Mouse (Mus musculus): ENCODE measurements around the gene Zfand6. TPM values are rescaled to one million over a fixed set of nuclear protein-coding genes. Genes with fewer than 3 reads are reported as not detected.

The Zfand6 gene
- polyA plus RNA-seq, 1 experiment from 2014 or later, result 154 TPM

- Histone ChIP-seq H3K27me3 (ENCODE audit: control insufficient read depth, insufficient read depth, low read depth, low read length) (no peaks in the 10 kb centered on the region), H3K4me2 (ENCODE audit: low read depth, low read length) (no peak overlapping the region), H3K9ac (ENCODE audit: low read depth, low read length) (no peak overlapping the region), H3K4me1 (ENCODE audit: control insufficient read depth, low read depth, low read length) (peaks cover 5% of the 10 kb centered on the region), H3K9me3 (replicated peaks; ENCODE audit: control insufficient read depth, low read length) (no peaks in the 10 kb centered on the region), H3K4me3 (ENCODE audit: low read depth, low read length) (no peak overlapping the region), H3K27ac (ENCODE audit: low read length) (no peak overlapping the region), H3K36me3 (ENCODE audit: control insufficient read depth, insufficient read depth) (no peaks in the 10 kb centered on the region; the same call in 1 of the 2 replicates)
- WGBS (ENCODE audit: insufficient replicate concordance), result 42% methylated on average over 8 of the region's 8 CpGs
- ATAC-seq (ENCODE audit: low read depth), result peak; percentile 60
These were observed 95.5 kb downstream of the Zfand6 start for GRCm38 (mm10) chr7:84594087-84594916.

DNA sequence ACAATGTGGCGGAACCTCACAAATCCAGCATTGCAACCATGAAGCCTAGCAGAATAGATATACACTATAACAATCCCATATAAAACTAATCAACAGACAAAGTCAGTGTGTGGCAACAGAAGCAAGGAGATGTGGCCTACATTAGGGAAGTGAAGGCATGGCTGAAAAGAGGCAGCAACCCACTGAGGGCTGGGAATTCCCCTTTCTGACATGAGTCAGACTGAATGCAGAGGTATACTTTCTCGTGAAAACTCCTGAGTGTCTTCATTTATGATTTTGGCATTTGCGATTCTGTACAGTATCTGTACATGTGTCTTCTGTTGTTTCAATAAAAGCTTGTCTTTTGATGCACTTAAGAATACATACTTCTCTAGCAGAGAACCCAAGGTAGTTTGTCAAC is 98.4 kb downstream of the Zfand6 start:
- peaks cover 28% of the 10 kb centered on the region for H3K4me1 ChIP-seq (ENCODE audit: control insufficient read depth, low read depth, low read length)
- no peak overlapping the region for H3K27ac ChIP-seq (ENCODE audit: low read length)
- H3K9ac ChIP-seq (ENCODE audit: low read depth, low read length), result no peak overlapping the region
- no peaks in the 10 kb centered on the region for H3K36me3 ChIP-seq (ENCODE audit: control insufficient read depth, insufficient read depth)
- H3K27me3 ChIP-seq (ENCODE audit: control insufficient read depth, insufficient read depth, low read depth, low read length), result no peaks in the 10 kb centered on the region
- H3K4me2 ChIP-seq (ENCODE audit: low read depth, low read length), result no peak overlapping the region
- H3K4me3 ChIP-seq (ENCODE audit: low read depth, low read length), result no peak overlapping the region
- H3K9me3 ChIP-seq (replicated peaks; ENCODE audit: control insufficient read depth, low read length), result no peaks in the 10 kb centered on the region
- 69% methylated on average over 3 of the region's 3 CpGs for WGBS (ENCODE audit: insufficient replicate concordance)
- no peak for ATAC-seq (ENCODE audit: low read depth)

- no peak for ATAC-seq (ENCODE audit: low read depth)
- H3K4me3 ChIP-seq (ENCODE audit: low read depth, low read length), result no peak overlapping the region
These were observed 99.1 kb downstream of the Zfand6 start for GRCm38 (mm10) chr7:84590622-84591021.

DNA sequence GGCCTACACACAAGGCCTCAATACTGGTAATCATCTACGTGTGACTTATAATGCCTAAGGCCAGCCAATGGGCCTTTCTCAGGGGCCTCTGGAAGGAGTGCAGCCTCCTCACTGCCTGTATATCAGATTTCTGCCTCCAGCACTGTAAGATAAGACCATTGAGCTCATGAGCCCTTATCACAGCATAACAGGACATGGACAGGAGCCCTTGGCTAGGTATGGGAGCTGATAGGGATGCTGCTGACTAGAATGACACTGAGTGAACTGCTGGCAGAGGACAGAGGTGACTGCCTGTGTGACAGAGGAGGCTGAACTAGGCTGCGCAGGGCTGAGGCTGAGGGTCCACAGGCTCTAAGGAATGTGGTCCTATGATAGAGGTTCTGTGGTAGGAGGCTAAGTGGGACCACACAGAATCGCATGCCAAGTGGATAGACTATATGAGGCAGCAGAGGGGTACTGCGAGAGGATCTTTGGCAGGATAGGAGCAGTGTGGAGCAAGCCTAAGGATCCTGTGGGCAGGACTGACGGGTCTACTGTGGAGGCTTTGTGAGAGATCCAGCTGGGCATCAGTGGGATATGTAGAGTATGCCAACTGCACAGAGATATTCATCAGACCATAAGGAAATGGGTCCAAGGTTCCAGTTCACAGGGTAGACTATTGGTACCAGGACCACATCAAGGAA is 102.5 kb downstream of the Zfand6 start:
- Histone ChIP-seq H3K9ac (ENCODE audit: low read depth, low read length) (peak overlapping the region; percentile 56), H3K27me3 (ENCODE audit: control insufficient read depth, insufficient read depth, low read depth, low read length) (no peaks in the 10 kb centered on the region), H3K27ac (ENCODE audit: low read length) (peak overlapping the region; percentile 76), H3K4me2 (ENCODE audit: low read depth, low read length) (peak overlapping the region; percentile 53), H3K4me3 (ENCODE audit: low read depth, low read length) (no peak overlapping the region), H3K36me3 (ENCODE audit: control insufficient read depth, insufficient read depth) (no peaks in the 10 kb centered on the region), H3K4me1 (ENCODE audit: control insufficient read depth, low read depth, low read length) (peaks cover 24% of the 10 kb centered on the region), H3K9me3 (replicated peaks; ENCODE audit: control insufficient read depth, low read length) (no peaks in the 10 kb centered on the region)
- peak; percentile 98 for ATAC-seq (ENCODE audit: low read depth)
- WGBS (ENCODE audit: insufficient replicate concordance), result 48% methylated on average over 5 of the region's 5 CpGs

More at GRCm38 (mm10) chr7:84590622-84591021, 99.1 kb downstream of the Zfand6 start:
- H3K27me3 ChIP-seq (ENCODE audit: control insufficient read depth, insufficient read depth, low read depth, low read length), result no peaks in the 10 kb centered on the region
- H3K9ac ChIP-seq (ENCODE audit: low read depth, low read length), result no peak overlapping the region
- WGBS (ENCODE audit: insufficient replicate concordance), result 80% methylated on average over 2 of the region's 2 CpGs
- no peak overlapping the region for H3K27ac ChIP-seq (ENCODE audit: low read length)
- H3K36me3 ChIP-seq (ENCODE audit: control insufficient read depth, insufficient read depth), result no peaks in the 10 kb centered on the region
- H3K9me3 ChIP-seq (replicated peaks; ENCODE audit: control insufficient read depth, low read length), result no peaks in the 10 kb centered on the region
- peaks cover 29% of the 10 kb centered on the region for H3K4me1 ChIP-seq (ENCODE audit: control insufficient read depth, low read depth, low read length)
- no peak overlapping the region for H3K4me2 ChIP-seq (ENCODE audit: low read depth, low read length)

DNA sequence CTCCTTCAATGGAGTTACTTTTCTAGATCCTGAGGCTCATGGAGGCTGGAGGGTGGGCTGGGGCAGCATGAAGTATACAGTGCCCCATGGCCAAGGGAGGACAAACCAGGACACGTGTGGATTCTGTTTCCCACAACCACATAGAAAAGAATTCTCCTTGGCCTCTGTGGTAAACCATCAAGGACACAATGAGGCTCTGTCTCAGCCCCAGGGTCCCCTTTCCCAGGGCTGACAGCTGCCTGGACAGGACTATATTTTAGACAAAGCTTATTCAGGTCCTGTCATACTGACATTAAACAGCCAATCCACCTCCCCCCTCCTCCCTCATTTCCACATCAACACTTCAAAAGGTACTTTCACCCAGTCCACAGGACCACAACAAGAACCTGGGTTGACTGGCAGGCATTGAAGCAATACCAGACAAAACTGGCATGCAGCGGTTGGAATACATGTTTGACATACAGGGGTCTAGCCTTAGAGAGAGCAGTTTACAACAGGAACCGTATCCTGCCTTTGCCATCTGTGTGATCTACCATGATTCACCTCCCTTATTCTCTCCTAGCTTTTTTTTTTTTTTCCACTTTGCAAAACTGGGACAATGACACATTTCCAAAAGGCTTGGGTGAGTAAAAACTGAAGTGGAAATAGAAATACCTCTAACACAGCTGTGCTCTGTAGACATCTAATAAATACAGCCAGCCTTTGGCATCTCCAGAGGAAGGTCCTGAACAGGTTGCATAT is 103.2 kb downstream of the Zfand6 start:
- Histone ChIP-seq H3K9ac (ENCODE audit: low read depth, low read length) (no peak overlapping the region), H3K4me1 (ENCODE audit: control insufficient read depth, low read depth, low read length) (peaks cover 24% of the 10 kb centered on the region), H3K4me3 (ENCODE audit: low read depth, low read length) (no peak overlapping the region), H3K4me2 (ENCODE audit: low read depth, low read length) (no peak overlapping the region), H3K36me3 (ENCODE audit: control insufficient read depth, insufficient read depth) (no peaks in the 10 kb centered on the region), H3K9me3 (replicated peaks; ENCODE audit: control insufficient read depth, low read length) (no peaks in the 10 kb centered on the region), H3K27me3 (ENCODE audit: control insufficient read depth, insufficient read depth, low read depth, low read length) (no peaks in the 10 kb centered on the region), H3K27ac (ENCODE audit: low read length) (peak overlapping the region; percentile 2; the same call in 1 of the 2 replicates)
- WGBS (ENCODE audit: insufficient replicate concordance), result 70% methylated on average over 3 of the region's 3 CpGs
- no peak for ATAC-seq (ENCODE audit: low read depth)

- H3K9ac ChIP-seq (ENCODE audit: low read depth, low read length), result no peak overlapping the region
- no peaks in the 10 kb centered on the region for H3K27me3 ChIP-seq (ENCODE audit: control insufficient read depth, insufficient read depth, low read depth, low read length)
- H3K4me3 ChIP-seq (ENCODE audit: low read depth, low read length), result no peak overlapping the region
- no peak for ATAC-seq (ENCODE audit: low read depth)
- WGBS (ENCODE audit: insufficient replicate concordance), result 83% methylated on average over 4 of the region's 4 CpGs
- no peaks in the 10 kb centered on the region for H3K36me3 ChIP-seq (ENCODE audit: control insufficient read depth, insufficient read depth)
- peaks cover 24% of the 10 kb centered on the region for H3K4me1 ChIP-seq (ENCODE audit: control insufficient read depth, low read depth, low read length)
- no peaks in the 10 kb centered on the region for H3K9me3 ChIP-seq (replicated peaks; ENCODE audit: control insufficient read depth, low read length)
- no peak overlapping the region for H3K27ac ChIP-seq (ENCODE audit: low read length)
- no peak overlapping the region for H3K4me2 ChIP-seq (ENCODE audit: low read depth, low read length)
These were observed 104.7 kb downstream of the Zfand6 start for GRCm38 (mm10) chr7:84585086-84585485.

DNA sequence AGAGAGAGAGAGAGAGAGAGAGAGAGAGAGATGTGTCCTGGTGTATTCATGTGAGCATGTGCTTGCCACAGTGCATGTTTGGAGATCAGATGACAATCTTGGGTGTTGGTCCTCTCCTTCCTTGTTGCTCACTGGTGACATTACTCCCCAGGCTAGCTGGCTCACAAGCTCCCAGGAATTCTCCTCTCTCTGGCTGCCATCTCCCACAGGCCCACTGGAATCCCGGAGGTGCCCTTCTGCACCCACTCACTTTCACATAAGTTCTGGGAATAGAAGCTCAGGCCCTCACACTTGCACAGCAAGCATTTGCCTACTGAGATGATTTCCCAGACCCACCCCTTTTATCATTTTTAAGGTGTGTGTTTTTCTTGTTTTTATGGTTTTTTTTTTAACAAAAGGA is 110.0 kb downstream of the Zfand6 start:
- H3K27me3 ChIP-seq (ENCODE audit: control insufficient read depth, insufficient read depth, low read depth, low read length), result no peaks in the 10 kb centered on the region
- H3K36me3 ChIP-seq (ENCODE audit: control insufficient read depth, insufficient read depth), result no peaks in the 10 kb centered on the region
- no peak overlapping the region for H3K4me2 ChIP-seq (ENCODE audit: low read depth, low read length)
- H3K4me1 ChIP-seq (ENCODE audit: control insufficient read depth, low read depth, low read length), result no peaks in the 10 kb centered on the region
- no peak overlapping the region for H3K27ac ChIP-seq (ENCODE audit: low read length)
- no peak for ATAC-seq (ENCODE audit: low read depth)
- 65% methylated on average over 1 of the region's 1 CpGs for WGBS (ENCODE audit: insufficient replicate concordance)
- H3K4me3 ChIP-seq (ENCODE audit: low read depth, low read length), result no peak overlapping the region
- no peaks in the 10 kb centered on the region for H3K9me3 ChIP-seq (replicated peaks; ENCODE audit: control insufficient read depth, low read length)
- H3K9ac ChIP-seq (ENCODE audit: low read depth, low read length), result no peak overlapping the region

DNA sequence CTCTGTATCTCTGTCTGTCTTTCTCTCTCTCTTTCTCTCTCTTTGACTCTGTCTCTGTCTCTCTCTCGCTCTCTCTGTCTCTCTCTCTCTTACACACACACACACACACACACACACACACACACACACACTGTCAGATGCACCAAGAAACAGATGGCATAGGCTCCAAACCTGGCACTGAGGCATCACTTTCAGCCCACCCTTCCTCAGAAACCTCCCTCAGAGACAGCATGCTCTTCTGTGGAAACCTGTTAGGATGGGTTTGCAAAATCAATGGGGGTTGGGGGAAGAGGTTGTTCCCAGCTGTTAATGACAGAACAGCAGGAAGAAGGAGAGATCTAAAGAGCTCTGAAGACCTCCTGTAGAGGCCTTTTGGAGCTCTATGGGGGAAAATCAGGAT is 110.9 kb downstream of the Zfand6 start:
- WGBS (ENCODE audit: insufficient replicate concordance), result 80% methylated on average over 1 of the region's 1 CpGs
- Histone ChIP-seq H3K9ac (ENCODE audit: low read depth, low read length) (no peak overlapping the region), H3K36me3 (ENCODE audit: control insufficient read depth, insufficient read depth) (no peaks in the 10 kb centered on the region), H3K4me2 (ENCODE audit: low read depth, low read length) (no peak overlapping the region), H3K4me3 (ENCODE audit: low read depth, low read length) (no peak overlapping the region), H3K27ac (ENCODE audit: low read length) (no peak overlapping the region), H3K27me3 (ENCODE audit: control insufficient read depth, insufficient read depth, low read depth, low read length) (no peaks in the 10 kb centered on the region), H3K9me3 (replicated peaks; ENCODE audit: control insufficient read depth, low read length) (no peaks in the 10 kb centered on the region), H3K4me1 (ENCODE audit: control insufficient read depth, low read depth, low read length) (no peaks in the 10 kb centered on the region)
- no peak for ATAC-seq (ENCODE audit: low read depth)
